Mouse (Mus musculus) embryonic facial prominence, embryonic 12.5 days (tissue): ENCODE results near the gene Zdhhc12. TPM values are rescaled to one million over a fixed set of nuclear protein-coding genes. Genes with fewer than 3 reads are reported as not detected.
A peak's percentile ranks its signal among the peaks of the same experiment; 100 is the strongest.

Source experiments
- ATAC-seq: fragments of 200-750 bp; cut with Nextera tagmentation; 2 replicates; pipeline ENCODE4 v1.8.0; 2017; ENCODE audit not compliant: insufficient number of reproducible peaks, insufficient read depth, low FRiP score, low TSS enrichment
- H3K27ac ChIP-seq: fragments of 300-500 bp; sonication (generic); 2 replicates; pipeline ENCODE4 v1.5.1; 2016; ENCODE audit warnings: mild to moderate bottlenecking
- H3K27me3 ChIP-seq: fragments of 300-500 bp; sonication (generic); 2 replicates; pipeline ENCODE4 v1.6.1; 2016; ENCODE audit warnings: mild to moderate bottlenecking, moderate library complexity
- H3K36me3 ChIP-seq: fragments of 300-500 bp; sonication (generic); 2 replicates; pipeline ENCODE4 v1.6.1; 2016; ENCODE audit warnings: mild to moderate bottlenecking
- H3K4me1 ChIP-seq: fragments of 300-500 bp; sonication (generic); 2 replicates; pipeline ENCODE4 v1.6.1; 2016
- H3K4me2 ChIP-seq: fragments of 300-500 bp; sonication (generic); replicated peaks from 2 replicates; pipeline ENCODE4 v1.6.1; 2016; ENCODE audit warnings: mild to moderate bottlenecking, moderate library complexity
- H3K4me3 ChIP-seq: fragments of 300-500 bp; sonication (generic); 2 replicates; pipeline ENCODE4 v1.5.1; 2016; ENCODE audit warnings: mild to moderate bottlenecking
- H3K9ac ChIP-seq: fragments of 300-500 bp; sonication (generic); 2 replicates; pipeline ENCODE4 v1.6.1; 2016; ENCODE audit warnings: mild to moderate bottlenecking, moderate library complexity
- H3K9me3 ChIP-seq: fragments of 300-500 bp; sonication (generic); 2 replicates; pipeline ENCODE4 v1.6.1; 2016; ENCODE audit warnings: mild to moderate bottlenecking, moderate library complexity
- WGBS: fragments of 180-500 bp; shearing (Covaris S2); methylation state at CpG from one replicate; pipeline ENCODE4 v1.1.7; 2016; 5-methylcytosine and 5-hydroxymethylcytosine counted together
- polyA plus RNA-seq: library from polyadenylated mRNA; unstranded; fragments of >200 nt; fragmentation: Nextera tagmentation; extraction: Ambion mirVana; gene quantifications from 2 replicates; pipeline ENCODE4 v1.2.1, GENCODE M21; 2016

Gene Zdhhc12
- polyA plus RNA-seq, 1 experiment from 2014 or later = 27.7 TPM

- Histone ChIP-seq H3K9me3 (no peaks in the 10 kb centered on the region), H3K4me2 (peak within 1 kb of the TSS; percentile 89), H3K36me3 (0 out of 2 replicates have a peak, but pooled peaks cover 8% of the 10 kb centered on the region), H3K9ac (peak within 1 kb of the TSS; percentile 87), H3K27ac (peak within 1 kb of the TSS; percentile 82), H3K27me3 (no peaks in the 10 kb centered on the region), H3K4me1 (peaks cover 20% of the 10 kb centered on the region), H3K4me3 (peak within 1 kb of the TSS; percentile 79)
- ATAC-seq = peak; percentile 94
- WGBS = 12% methylated on average over 28 of the region's 31 CpGs
Measured at GRCm38 (mm10) chr2:30124472-30125274, 31.2 kb upstream of the Zdhhc12 start, which contains the start of gene Zer1. Zer1 (minus strand) TSS chr2:30124585.

- peak overlapping the region; percentile 89 for H3K4me2 ChIP-seq
- H3K4me3 ChIP-seq = peak overlapping the region; percentile 79
- no peaks in the 10 kb centered on the region for H3K27me3 ChIP-seq
- H3K4me1 ChIP-seq = peaks cover 20% of the 10 kb centered on the region
- no peaks in the 10 kb centered on the region for H3K9me3 ChIP-seq
- peak overlapping the region; percentile 87 for H3K9ac ChIP-seq
- H3K36me3 ChIP-seq = 0 out of 2 replicates have a peak, but pooled peaks cover 8% of the 10 kb centered on the region
- WGBS = 1% methylated on average over 40 of the region's 44 CpGs
- peak; percentile 80 for ATAC-seq
- H3K27ac ChIP-seq = peak overlapping the region; percentile 82
Measured at GRCm38 (mm10) chr2:30123729-30124471, 30.5 kb upstream of the Zdhhc12 start.

- Histone ChIP-seq H3K4me2 (0 out of 2 replicates have a peak overlapping the region, but pooled peaks have one; percentile 89), H3K9ac (no peak overlapping the region), H3K9me3 (no peaks in the 10 kb centered on the region), H3K4me1 (peaks cover 20% of the 10 kb centered on the region), H3K36me3 (0 out of 2 replicates have a peak, but pooled peaks cover 8% of the 10 kb centered on the region), H3K27ac (no peak overlapping the region), H3K27me3 (no peaks in the 10 kb centered on the region), H3K4me3 (no peak overlapping the region)
- 81% methylated on average over 5 of the region's 5 CpGs for WGBS
- no peak for ATAC-seq
Measured at GRCm38 (mm10) chr2:30122766-30123165, 29.3 kb upstream of the Zdhhc12 start.

GRCm38 (mm10) chr2:30120269-30120668 is 26.8 kb upstream of the Zdhhc12 start:
- Histone ChIP-seq H3K4me1 (peaks cover 18% of the 10 kb centered on the region), H3K9me3 (no peaks in the 10 kb centered on the region), H3K27me3 (no peaks in the 10 kb centered on the region), H3K4me3 (no peak overlapping the region), H3K27ac (no peak overlapping the region), H3K4me2 (no peak overlapping the region), H3K36me3 (0 out of 2 replicates have a peak, but pooled peaks cover 8% of the 10 kb centered on the region), H3K9ac (no peak overlapping the region)
- 81% methylated on average over 4 of the region's 4 CpGs for WGBS
- no peak for ATAC-seq

GRCm38 (mm10) chr2:30119641-30120051 is 26.2 kb upstream of the Zdhhc12 start:
- H3K27ac ChIP-seq = no peak overlapping the region
- no peaks in the 10 kb centered on the region for H3K9me3 ChIP-seq
- ATAC-seq = no peak
- no peaks in the 10 kb centered on the region for H3K27me3 ChIP-seq
- WGBS = 27% methylated on average over 6 of the region's 6 CpGs
- H3K36me3 ChIP-seq = 0 out of 2 replicates have a peak, but pooled peaks cover 11% of the 10 kb centered on the region
- H3K4me2 ChIP-seq = no peak overlapping the region
- no peak overlapping the region for H3K4me3 ChIP-seq
- H3K9ac ChIP-seq = no peak overlapping the region
- peaks cover 15% of the 10 kb centered on the region for H3K4me1 ChIP-seq

GRCm38 (mm10) chr2:30112564-30112963 is 19.1 kb upstream of the Zdhhc12 start:
- 91% methylated on average over 5 of the region's 5 CpGs for WGBS
- Histone ChIP-seq H3K4me2 (no peak overlapping the region), H3K36me3 (peaks cover 55% of the 10 kb centered on the region), H3K4me1 (no peaks in the 10 kb centered on the region), H3K27me3 (no peaks in the 10 kb centered on the region), H3K9me3 (no peaks in the 10 kb centered on the region), H3K27ac (no peak overlapping the region), H3K4me3 (no peak overlapping the region), H3K9ac (no peak overlapping the region)
- ATAC-seq = no peak

GRCm38 (mm10) chr2:30111500-30111899 is 18.1 kb upstream of the Zdhhc12 start:
- H3K4me2 ChIP-seq = no peak overlapping the region
- no peak for ATAC-seq
- WGBS = 94% methylated on average over 2 of the region's 2 CpGs
- no peaks in the 10 kb centered on the region for H3K27me3 ChIP-seq
- no peak overlapping the region for H3K27ac ChIP-seq
- H3K9me3 ChIP-seq = no peaks in the 10 kb centered on the region
- H3K9ac ChIP-seq = no peak overlapping the region
- no peak overlapping the region for H3K4me3 ChIP-seq
- H3K4me1 ChIP-seq = no peaks in the 10 kb centered on the region
- H3K36me3 ChIP-seq = peaks cover 64% of the 10 kb centered on the region

- no peak for ATAC-seq
- Histone ChIP-seq H3K27ac (no peak overlapping the region), H3K9me3 (no peaks in the 10 kb centered on the region), H3K4me1 (no peaks in the 10 kb centered on the region), H3K36me3 (peaks cover 78% of the 10 kb centered on the region), H3K9ac (no peak overlapping the region), H3K4me3 (no peak overlapping the region), H3K27me3 (no peaks in the 10 kb centered on the region), H3K4me2 (no peak overlapping the region)
- WGBS = 92% methylated on average over 4 of the region's 4 CpGs
Measured at GRCm38 (mm10) chr2:30108260-30108659, 14.8 kb upstream of the Zdhhc12 start.

- no peak overlapping the region for H3K27ac ChIP-seq
Measured at GRCm38 (mm10) chr2:30107646-30108045, 14.2 kb upstream of the Zdhhc12 start.

GRCm38 (mm10) chr2:30106364-30106763 is 12.9 kb upstream of the Zdhhc12 start:
- H3K9me3 ChIP-seq = no peaks in the 10 kb centered on the region
- no peak overlapping the region for H3K9ac ChIP-seq
- no peak for ATAC-seq
- H3K27me3 ChIP-seq = no peaks in the 10 kb centered on the region
- H3K27ac ChIP-seq = no peak overlapping the region
- no peak overlapping the region for H3K4me3 ChIP-seq
- no peaks in the 10 kb centered on the region for H3K4me1 ChIP-seq
- H3K4me2 ChIP-seq = no peak overlapping the region
- peaks cover 83% of the 10 kb centered on the region for H3K36me3 ChIP-seq

More at GRCm38 (mm10) chr2:30107646-30108045, 14.2 kb upstream of the Zdhhc12 start:
- H3K36me3 ChIP-seq = peaks cover 78% of the 10 kb centered on the region
- no peaks in the 10 kb centered on the region for H3K9me3 ChIP-seq
- H3K4me1 ChIP-seq = no peaks in the 10 kb centered on the region
- no peaks in the 10 kb centered on the region for H3K27me3 ChIP-seq
- no peak overlapping the region for H3K4me2 ChIP-seq
- H3K9ac ChIP-seq = no peak overlapping the region
- no peak for ATAC-seq
- 92% methylated on average over 5 of the region's 5 CpGs for WGBS
- H3K4me3 ChIP-seq = no peak overlapping the region

GRCm38 (mm10) chr2:30100214-30100613 is 6.8 kb upstream of the Zdhhc12 start:
- no peak overlapping the region for H3K4me2 ChIP-seq
- H3K9ac ChIP-seq = no peak overlapping the region
- H3K9me3 ChIP-seq = no peaks in the 10 kb centered on the region
- H3K4me3 ChIP-seq = no peak overlapping the region
- ATAC-seq = no peak
- no peaks in the 10 kb centered on the region for H3K27me3 ChIP-seq
- WGBS = 74% methylated on average over 4 of the region's 4 CpGs
- no peak overlapping the region for H3K27ac ChIP-seq
- no peaks in the 10 kb centered on the region for H3K4me1 ChIP-seq
- peaks cover 65% of the 10 kb centered on the region for H3K36me3 ChIP-seq
